Mouse (Mus musculus): ENCODE measurements at regions not wholly inside any gene's neighbourhood (a gene's known extent, or its start where the extent isn't known, plus 50 kb on each side); places are given as distances from the start of the nearest gene placed in this dataset.

- TF ChIP-seq CTCF (IDR thresholded peaks at IDR 0.05) (no peak), EP300 (IDR thresholded peaks at IDR 0.05) (no peak)
These were observed 160.7 kb upstream of the P2ry1 start for GRCm38 (mm10) chr3:60841895-60842294.
